Mouse (Mus musculus) mouse trophoblast stem cell (cell line): ENCODE data around the gene Slc27a3.

Experiments used
- in situ Hi-C, 2 experiments: fragments of 300-500 bp; cut with MseI, MboI; formaldehyde crosslinking; loops; 2 replicates in 1 of 2; 3 replicates in 1 of 2; pipeline ENCODE4 v1.15.1; 2025

Slc27a3 gene

GRCm38 (mm10) chr3:90391941-90392340 lies 2.2 kb upstream of the Slc27a3 start:
- in situ Hi-C loops: no loop called here

DNA sequence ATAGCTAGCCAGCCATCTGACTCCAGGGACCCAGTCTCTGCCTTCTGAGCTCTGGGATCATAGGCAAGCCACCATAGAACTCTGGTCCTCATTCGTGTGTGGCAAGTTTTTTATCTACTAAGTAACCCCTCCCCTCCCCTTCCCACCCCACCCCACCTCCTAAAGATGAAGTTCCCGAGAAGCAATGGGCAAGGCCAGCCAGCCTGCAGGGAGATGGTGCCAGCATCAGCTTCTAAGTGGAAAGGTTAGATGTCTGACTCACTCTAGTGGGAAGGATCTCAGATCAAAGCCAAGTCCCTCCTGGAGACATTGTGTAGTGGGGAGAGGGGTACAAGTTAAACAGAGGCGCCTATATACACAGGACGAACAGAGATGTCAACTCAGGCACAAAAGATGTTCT lies 1.3 kb upstream of the Slc27a3 start:
- in situ Hi-C loops: no loop called here

DNA sequence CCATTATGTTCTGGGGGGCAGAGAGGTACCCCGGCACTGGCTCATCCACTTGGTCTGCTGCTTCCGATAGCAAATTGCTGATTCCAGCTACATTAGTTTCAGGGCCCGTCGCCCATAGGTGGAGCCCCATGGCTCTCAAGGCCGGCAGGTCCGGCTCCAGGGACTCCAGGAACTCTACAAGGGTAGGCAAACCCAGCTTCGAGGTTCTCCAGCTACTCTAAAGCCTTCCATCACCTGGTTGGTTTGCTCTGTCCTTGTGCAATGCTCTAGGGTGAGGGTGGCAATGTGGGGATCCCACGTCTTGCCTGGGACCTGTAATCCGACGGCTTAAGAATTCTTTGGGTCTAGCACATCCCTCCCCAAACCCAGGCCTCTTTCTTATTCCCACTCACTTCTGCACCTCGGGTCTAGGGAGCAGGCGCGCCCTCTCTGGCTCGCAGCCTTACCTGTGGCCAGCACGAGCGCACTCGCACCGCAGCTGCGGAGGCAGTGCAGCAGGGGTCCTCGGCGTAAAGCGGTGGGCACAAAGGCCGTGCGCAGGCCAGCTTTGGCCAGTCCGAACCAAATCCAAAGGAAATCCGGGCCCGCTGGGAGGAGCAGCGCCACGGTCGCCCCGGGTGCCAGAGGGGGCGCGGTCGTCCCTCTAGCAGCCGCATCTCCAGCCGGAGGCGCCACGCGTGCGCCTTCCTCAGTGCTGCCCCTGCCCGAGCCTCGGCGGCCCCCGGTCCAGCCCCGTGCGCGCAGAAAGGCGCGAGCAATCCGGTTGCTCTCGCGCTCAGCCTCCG lies 820 bp downstream of the Slc27a3 start:
- in situ Hi-C loops: no loop called here

DNA sequence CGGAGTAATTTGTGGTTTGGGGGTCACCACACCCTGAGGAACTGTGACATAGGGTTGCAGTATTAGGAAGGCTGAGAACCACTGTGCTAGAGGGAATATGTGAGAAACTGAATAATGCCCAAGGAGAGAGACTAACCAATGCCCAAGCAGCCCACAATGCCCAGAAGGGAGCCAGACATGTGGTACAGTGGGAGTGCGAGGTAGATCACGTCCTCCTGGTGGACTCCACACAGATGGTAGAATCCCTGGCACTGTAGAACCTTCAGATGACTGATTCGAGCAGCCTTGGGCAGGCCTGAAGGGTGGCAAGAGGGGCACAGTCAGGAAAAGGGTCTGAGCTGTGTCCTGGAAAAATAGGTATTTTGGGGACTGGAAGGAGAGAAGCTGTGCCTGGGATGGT lies 1.5 kb downstream of the Slc27a3 start:
- in situ Hi-C loops: no loop called here

- in situ Hi-C loops: no loop called here
Observed at GRCm38 (mm10) chr3:90387483-90387882, 2.3 kb downstream of the Slc27a3 start.

DNA sequence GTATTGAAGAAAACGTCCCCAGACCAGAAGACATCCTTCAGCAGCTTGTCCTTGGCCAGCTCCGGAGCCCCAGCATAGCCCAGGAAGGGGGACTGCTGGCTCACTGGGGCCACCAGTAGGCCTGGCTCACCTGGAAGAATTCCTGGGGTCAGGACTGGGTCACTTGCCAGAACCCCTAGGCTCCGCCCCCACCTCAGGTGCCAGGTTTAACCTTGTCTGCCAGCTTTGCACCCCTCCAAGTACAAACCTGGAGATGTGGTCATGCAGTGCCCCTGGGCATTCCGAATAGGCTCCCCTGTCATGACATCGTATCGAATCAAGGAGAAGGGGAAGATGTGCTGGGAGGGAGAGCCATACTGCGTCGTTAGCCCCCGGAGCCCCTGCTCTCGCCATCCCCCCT lies 2.9 kb downstream of the Slc27a3 start:
- in situ Hi-C loops: no loop called here

DNA sequence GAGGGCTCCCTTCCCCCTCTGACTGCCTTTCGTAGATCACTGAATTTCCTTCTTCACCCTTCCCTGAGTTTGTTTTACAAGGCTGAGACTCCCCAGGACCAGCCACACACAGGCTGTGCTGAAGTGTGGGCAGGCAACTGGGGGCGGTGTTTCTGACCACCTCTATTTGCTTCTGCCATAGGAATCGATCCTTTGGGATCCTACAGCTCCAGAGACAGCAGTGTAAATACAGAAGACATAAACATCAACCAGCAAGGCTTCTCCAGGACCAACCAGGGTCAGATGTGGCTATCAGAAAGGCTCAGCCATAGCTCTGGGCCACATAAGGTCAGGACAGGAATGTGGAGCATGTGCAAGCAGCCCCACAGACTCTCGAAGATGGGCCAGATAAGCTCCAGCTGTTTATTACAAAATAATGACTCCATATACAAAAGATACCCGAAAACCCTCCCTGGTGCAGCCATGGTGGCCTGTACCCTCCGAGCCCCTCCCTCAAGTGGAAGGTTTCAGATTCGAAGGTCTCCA lies 4.8 kb downstream of the Slc27a3 start:
- in situ Hi-C loops: no loop called here

- in situ Hi-C loops: no loop called here
Observed at GRCm38 (mm10) chr3:90383690-90384089, 6.0 kb downstream of the Slc27a3 start.

GRCm38 (mm10) chr3:90381727-90382126 lies 8.0 kb downstream of the Slc27a3 start:
- in situ Hi-C loops: no loop called here

- in situ Hi-C loops: no loop called here
Observed at GRCm38 (mm10) chr3:90378496-90378895, 11.2 kb downstream of the Slc27a3 start.

DNA sequence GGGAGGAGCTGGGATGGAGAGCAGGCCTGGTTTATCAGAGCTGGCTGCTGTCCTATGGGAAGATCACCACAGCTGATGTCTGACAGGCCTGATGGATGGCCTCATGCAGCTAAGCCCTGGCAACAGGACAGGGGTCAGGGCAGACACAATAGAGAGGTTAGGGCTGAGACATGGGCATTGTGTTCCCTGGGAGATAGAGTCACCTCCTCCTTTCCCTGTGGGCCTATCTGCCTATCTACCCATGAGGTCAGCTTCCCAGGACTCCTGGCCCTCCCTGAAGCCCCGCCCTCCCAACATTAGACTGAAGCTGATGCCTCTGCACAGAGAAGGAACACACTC lies 13.5 kb downstream of the Slc27a3 start:
- in situ Hi-C loops: no loop called here

DNA sequence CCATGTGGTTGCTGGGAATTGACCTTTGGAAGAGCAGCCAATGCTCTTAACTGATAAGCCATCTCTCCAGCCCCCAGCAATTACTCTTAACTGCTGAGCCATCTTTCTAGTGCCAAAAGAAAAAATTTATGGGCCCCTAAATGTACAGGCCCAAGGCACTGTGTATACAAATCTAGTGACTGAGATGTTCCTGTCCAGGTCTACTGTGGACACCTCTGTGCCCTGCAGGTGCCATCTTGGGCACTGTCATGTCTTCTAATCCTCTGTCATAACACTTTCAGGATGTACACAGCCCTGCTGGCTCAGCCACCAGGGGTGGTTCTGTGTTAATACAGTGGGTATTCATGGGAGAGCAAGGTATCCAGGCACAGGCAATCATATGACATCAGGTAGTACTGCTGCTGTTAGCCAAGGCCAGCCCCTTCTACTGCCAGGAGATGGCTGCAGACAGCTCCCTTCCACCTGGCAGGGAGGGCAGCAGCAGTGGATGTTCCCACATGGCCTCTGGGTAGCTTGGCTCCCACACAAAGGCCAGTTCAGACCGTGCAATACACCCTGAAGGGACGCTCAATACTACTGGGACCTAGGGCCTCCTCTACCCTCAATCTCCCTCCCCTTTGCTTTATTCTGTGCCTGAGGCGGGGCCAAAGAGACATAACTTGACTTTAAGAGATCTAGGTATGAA lies 14.0 kb downstream of the Slc27a3 start:
- in situ Hi-C loops: no loop called here

DNA sequence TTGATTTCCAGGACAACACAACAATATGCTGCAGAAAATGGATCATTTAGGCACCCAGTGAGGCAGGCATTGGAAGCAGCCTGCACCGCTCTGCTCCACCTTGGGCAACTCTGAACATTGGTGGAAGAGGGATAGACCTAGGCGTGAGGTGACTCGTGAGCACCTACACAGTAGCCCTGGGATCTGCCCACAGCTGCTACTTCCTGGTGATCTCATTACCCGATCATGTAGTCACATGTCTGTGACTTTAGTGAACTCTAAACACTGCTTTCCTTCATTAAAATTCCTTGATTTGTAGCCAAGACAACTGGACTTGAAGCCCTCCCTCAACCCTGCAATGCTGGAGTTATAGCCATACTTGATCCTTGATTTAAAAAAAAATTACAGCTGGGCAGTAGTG lies 15.4 kb downstream of the Slc27a3 start:
- in situ Hi-C loops: no loop called here

DNA sequence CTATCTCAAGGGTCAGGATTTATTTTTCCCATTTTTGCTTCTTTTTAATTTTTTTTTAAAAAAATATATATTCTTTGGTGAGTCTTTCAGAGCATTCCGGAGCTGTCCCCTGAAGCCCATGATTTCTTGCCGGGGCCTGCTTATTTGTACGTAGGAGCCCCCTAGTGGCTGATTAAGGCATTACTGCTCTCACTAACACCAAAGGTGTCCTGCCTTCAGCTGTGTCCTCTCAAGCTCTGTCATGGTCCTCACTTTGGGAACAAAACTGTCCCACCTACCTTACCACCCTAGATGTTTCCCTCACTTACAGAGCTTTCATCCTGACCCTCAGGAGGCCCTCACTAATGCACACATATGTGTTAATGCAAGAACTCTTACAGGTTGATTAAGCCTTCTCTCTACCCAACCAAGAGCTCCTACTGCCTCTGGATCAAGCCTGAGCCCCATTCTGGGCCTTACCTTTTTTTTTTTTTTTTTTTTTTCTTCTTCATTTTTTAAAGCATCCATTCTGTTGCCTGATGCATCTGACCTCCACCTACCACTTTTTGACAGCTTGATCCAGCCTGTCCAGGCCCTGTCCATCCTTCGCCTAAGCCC lies 16.2 kb downstream of the Slc27a3 start:
- in situ Hi-C loops: no loop called here

DNA sequence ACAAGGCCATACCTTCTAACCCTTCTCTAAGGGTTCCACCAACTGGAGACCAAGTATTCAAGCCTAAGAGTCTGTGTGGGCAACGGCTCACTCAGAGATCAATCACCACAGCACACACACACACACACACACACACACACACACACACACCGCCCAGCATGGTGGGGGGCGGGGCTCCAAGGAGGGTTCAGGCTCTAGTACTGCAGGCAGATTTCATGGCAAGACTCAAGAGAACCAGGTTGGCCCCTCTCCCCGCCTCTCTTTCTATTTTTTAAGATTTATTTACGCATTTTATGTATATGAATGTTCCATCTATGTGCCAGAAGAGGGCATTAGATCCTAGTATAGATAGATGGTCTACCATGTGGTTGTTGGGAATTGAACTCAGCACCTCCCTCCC lies 16.9 kb downstream of the Slc27a3 start:
- in situ Hi-C loops: no loop called here

- in situ Hi-C loops: no loop called here
Observed at GRCm38 (mm10) chr3:90371857-90372256, 17.9 kb downstream of the Slc27a3 start.

GRCm38 (mm10) chr3:90369041-90369440 lies 20.7 kb downstream of the Slc27a3 start:
- in situ Hi-C loops: no loop called here

- in situ Hi-C loops: no loop called here
Observed at GRCm38 (mm10) chr3:90367001-90367632, 22.6 kb downstream of the Slc27a3 start.

- in situ Hi-C loops: no loop called here
Observed at GRCm38 (mm10) chr3:90362346-90362745, 27.4 kb downstream of the Slc27a3 start.

DNA sequence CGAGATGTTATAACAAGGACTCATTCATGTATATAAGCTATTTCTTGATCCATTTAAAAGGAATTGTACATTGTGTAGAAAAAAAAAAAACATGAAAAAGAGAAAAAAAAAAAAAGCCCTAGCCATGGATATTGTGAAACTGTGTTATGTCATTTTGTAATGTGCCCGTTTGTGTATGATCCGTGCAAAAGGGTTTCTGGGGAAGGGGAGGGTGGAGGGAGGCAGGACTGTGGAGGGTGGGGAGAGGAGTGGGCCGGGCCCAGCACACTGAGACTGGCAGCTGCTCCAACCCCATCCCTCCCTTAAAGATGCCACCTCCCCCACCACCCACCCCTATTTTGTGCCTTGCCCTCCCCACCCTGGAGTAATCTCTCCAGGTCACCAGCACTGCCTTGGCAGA lies 28.3 kb downstream of the Slc27a3 start:
- in situ Hi-C loops: no loop called here

- in situ Hi-C loops: no loop called here
Observed at GRCm38 (mm10) chr3:90359230-90359629, 30.5 kb downstream of the Slc27a3 start.

DNA sequence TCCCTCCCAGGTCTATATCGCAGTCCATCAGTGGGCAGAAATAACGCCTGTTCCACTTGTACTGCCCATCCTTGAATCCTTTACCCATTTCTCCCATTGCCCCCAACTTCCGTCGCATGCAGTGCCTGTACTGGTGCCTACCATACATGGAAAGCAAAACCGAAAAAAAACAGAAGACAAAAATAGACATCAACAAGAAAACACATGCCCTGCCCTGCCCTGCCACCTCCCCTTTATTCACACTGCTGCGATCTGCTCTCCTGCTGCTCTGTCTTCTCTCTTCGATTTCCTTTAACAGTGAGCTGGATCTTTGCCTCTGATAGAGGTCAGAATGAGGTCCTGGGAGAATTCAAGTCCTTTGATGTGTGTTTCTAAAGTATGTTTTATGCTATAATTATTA lies 31.8 kb downstream of the Slc27a3 start:
- in situ Hi-C loops: no loop called here
